Mouse (Mus musculus): Measurements from ENCODE around the gene Grin2c.

The Grin2c gene

DNA sequence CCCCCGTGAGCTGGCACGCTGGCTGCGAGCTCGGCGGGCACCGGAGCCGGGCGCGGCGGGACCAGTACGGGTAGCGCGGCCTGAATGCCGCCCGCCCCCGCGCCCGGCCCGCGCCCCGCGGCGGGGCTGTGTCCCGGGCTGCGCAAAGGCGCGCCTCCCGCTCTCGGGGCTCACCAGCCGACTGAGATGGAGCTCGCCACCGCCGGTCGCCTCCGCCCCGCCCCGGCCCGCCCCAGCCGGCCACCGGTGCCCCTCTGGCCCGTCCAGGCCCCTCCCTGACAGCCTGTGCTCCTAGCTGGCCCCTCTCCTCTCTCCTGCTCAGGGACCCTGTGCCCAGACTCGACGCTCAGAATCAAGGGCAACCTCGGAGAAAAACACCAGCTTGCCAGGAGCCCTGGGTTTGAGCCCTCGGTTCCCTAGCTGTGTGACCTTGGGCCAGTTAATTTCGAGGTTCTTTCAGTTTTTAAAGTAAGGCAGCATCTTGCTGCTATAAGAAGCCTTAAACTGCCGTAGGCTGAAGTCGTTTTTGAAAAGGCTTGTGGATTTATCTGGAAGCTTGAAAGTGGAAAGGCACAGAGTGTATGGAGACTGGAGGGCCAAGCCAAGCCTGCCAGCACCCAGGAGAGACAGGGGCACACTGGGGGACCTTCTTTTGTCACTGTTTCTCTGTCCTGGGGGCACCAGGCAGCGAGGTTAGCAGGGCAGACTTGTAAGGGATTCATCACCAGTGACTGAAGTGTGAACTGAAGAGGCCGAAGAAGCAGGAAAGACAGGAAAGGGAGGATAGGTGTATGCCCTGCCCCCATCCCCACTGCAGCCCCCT lies at the start of gene Grin2c:
TSS of gene Grin2c (minus strand) at position 183 of the 823 bp plus-strand sequence.
- no peak for DNase-seq (ENCODE audit: low spot score in 2 of 2)

DNA sequence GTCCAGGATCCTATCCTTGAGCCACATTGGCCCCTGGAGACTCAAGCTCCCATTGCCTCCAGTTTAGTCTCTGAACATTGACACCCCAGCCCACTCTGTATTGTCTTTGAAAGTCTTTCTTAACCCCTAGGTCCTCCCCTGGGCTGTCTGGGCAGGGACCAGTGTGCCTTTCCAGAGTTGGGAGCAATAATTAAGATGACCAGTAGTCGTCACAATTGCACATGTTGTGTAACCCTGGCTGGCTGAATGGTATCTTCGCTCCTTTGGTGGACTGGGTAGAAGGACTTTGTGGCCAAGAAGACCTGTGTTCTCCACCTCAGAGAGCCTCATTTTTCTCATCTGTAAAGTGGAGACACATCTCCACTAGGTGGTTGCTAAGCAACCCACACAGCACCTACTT lies 47.2 kb upstream of the Grin2c start:
- no peak for DNase-seq (ENCODE audit: low spot score in 2 of 2)

- no peak for DNase-seq (ENCODE audit: low spot score in 2 of 2)
Observed at GRCm38 (mm10) chr11:115308781-115309180, 41.7 kb upstream of the Grin2c start.

DNA sequence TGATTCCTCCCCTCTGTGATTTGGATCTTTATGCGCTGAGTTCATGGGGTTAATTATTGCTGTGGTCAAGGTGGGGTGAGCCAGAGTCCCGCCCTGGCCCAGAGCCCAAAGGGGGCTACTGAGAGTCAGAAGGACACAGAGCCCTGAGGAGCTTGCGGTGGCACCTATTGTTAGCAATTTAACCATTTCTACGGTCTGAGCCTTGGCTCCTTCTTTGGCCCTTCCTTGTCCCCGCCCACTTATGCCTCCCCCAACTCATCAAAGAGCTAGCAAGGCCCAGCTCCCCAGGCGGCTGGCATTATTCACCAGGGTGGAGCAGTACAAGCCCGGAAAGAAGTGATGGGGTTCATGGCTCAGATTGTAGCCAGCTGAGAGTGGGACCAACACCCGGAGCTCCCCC lies 39.8 kb upstream of the Grin2c start, which contains the start of gene Otop2:
TSS of gene Otop2 (plus strand) at position 301 of the 400 bp plus-strand sequence.
- no peak for DNase-seq (ENCODE audit: low spot score in 2 of 2)

- DNase-seq (ENCODE audit: low spot score in 2 of 2) = no peak
Observed at GRCm38 (mm10) chr11:115303167-115303566, 36.1 kb upstream of the Grin2c start.

GRCm38 (mm10) chr11:115301351-115301750 lies 34.3 kb upstream of the Grin2c start:
- DNase-seq (ENCODE audit: low spot score in 2 of 2) = no peak

DNA sequence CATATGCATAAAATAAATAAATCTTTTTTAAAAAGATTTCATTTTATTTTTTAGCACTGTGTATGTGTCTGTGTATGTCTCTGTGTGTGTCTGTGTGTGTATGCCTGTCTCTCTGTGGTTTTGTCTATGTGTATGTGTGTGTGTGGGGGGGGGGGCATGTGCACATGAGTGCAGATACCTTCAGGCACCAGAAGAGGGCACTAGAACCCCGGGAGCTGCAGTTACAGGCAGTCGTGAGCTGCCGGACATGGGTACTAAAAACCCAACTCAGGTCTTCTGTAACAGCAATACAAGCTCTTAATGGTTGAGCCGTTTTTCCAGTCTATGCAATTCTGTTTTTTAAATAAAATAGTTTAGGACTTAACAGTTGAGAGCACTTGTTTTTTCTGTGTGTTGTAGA lies 33.7 kb upstream of the Grin2c start:
- no peak for DNase-seq (ENCODE audit: low spot score in 2 of 2)

- DNase-seq (ENCODE audit: low spot score in 2 of 2) = no peak
Observed at GRCm38 (mm10) chr11:115298160-115298559, 31.1 kb upstream of the Grin2c start.

- no peak for DNase-seq (ENCODE audit: low spot score in 2 of 2)
Observed at GRCm38 (mm10) chr11:115297214-115297826, 30.3 kb upstream of the Grin2c start, which contains the start of gene Fads6. Gene Fads6, minus strand, starts transcription at chr11:115297663.

DNA sequence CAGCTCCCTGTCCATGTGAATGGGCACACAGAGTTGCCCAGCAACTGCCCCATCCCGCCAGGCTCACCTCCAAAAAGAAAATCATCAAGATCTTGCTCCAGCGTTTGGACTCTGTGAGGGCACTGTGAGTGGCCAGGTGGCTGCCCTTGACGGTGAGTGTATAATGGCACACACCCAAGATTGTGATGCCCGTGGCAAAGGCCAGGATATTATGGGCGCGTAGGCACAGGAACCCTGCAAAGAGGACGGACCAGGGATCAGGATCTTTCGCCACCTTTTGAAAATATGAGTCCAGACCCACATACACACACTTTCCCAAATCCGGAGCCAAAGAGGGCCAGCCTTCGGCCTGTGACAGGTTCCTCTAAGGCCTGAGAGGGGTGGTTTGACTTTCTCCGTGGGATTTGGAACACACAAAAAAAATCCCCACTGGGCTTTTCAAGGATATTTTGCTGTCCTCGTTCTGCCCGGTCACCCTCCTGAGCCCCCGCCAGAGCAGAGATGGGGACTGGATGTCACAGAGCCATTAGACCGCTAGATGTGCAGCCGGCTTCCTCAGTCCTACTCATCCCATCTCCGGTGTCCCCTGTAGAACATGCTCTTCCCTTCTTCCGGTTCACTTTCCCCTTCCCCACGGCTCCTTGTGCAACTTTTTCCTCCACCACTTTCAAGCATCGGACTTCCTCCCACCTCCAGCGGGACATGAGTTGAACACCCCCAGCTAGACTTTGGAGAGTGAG lies 29.6 kb upstream of the Grin2c start:
- no peak for DNase-seq (ENCODE audit: low spot score in 2 of 2)

DNA sequence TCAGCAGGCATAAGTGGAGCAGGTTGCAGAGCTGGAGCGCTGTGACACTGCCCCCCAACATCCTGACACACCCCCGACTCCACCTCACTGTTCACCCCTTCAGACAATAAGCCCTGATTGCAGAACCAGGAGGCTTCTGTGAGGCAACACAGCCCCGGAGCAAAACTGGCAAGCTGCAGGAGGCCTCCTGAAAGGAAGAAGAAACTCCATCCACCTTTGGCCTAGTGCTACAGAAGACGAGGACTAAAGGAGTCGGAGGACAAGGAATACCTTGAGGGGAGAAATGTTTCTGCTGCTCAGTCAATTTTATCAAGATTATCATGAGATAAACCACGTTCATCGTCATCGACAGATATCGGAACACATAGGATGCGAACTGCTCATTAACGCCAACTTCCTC lies 28.9 kb upstream of the Grin2c start:
- DNase-seq (ENCODE audit: low spot score in 2 of 2) = no peak

- no peak for DNase-seq (ENCODE audit: low spot score in 2 of 2)
Observed at GRCm38 (mm10) chr11:115292631-115293375, 25.8 kb upstream of the Grin2c start.

DNA sequence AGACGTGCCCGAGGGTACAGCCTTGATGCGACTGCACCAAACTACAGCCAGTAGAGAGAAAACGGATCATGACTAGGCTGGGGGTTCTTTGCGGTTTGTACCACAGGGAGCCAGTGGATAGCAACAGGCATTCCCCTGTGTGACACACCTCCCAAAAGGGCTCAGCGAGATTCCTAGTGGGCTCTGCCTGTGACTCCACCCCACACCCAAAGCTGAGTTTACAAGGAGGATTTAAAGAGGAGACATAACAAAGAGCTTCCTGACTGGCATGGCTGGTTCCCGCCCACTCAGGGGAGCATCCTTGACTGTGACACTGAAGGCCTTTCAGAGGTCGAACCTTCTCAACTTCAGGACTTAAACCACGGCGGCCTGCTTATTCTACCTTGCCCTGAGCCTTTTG lies 24.5 kb upstream of the Grin2c start:
- no peak for DNase-seq (ENCODE audit: low spot score in 2 of 2)

- no peak for DNase-seq (ENCODE audit: low spot score in 2 of 2)
Observed at GRCm38 (mm10) chr11:115290919-115291318, 23.9 kb upstream of the Grin2c start.

- no peak for DNase-seq (ENCODE audit: low spot score in 2 of 2)
Observed at GRCm38 (mm10) chr11:115290314-115290713, 23.3 kb upstream of the Grin2c start.

DNA sequence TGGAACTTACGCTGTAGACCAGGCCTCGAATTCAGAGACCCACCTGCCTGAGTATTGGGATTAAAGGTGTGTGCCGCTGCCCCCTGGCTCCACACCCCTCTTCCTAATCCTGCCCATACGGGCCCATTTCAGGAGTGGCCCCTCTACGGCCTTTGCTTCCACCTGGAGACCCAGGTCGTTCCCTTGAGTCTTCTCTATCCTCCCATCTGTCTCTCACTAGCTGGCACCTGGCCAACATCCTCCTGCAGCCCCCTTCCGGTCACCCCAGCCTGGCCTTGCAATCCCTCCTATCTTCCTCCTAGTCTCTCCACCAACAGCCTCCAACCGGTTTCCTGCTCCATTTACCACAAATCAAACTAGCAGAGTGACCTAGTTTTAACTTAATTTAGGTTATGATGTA lies 22.8 kb upstream of the Grin2c start:
- DNase-seq (ENCODE audit: low spot score in 2 of 2) = no peak

DNA sequence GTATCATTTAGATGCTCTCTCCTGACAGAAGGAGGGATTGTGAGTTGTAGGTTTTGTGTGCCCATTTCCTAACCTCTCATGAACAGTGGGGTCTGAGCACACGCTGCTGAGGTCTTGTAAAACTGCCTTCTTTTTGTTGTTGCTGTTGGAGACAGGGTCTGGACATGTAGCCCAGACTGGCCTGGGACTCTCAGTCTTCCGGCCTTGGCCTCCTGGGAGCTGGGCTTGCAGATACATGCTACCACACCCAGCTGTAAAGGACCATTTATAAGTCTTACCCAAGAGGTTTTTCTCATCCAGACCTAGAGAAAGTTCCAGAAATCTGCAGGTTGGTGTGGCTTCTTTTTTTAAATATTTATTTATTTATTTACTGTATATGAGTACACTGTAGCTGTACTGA lies 21.3 kb upstream of the Grin2c start:
- DNase-seq (ENCODE audit: low spot score in 2 of 2) = no peak

- DNase-seq (ENCODE audit: low spot score in 2 of 2) = no peak
Observed at GRCm38 (mm10) chr11:115287386-115287785, 20.3 kb upstream of the Grin2c start.

DNA sequence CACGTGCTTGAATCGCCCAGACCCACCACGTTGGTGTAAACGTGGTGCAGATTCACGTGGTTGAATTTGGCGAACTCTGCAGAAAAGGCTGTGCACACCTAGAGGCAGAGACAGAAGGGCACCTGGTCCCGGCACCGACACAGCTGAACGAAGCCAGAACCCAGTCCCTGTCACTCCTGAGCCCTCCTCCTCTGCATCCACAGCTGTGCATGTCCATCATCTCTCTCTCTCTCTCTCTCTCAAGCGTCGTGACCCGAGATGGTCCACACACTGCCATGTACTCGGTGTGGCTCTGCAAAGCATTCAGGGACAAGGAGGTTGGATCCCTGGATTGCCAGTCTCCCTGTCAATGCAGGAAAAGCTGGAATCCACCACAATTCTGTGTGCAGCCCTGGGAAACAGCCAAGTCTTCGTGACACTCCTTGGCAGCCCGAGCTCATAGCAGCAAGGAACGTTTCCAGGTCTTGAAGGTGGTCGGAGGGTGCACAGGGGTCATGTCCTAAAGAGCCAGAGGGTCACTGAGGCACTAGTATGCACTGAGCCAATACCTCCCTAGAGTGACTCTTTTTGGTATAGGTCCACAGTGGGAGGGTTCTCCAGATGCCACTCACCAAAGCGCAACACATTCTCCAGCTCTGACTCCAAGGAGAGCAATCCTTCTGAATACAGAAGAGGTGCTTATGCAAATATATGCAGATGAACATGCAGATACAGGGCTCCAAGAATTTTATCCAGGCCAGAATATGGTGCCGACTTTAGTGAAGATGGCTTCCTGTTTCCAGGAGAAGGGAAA lies 19.4 kb upstream of the Grin2c start:
- no peak for DNase-seq (ENCODE audit: low spot score in 2 of 2)

GRCm38 (mm10) chr11:115285282-115285681 lies 18.2 kb upstream of the Grin2c start:
- no peak for DNase-seq (ENCODE audit: low spot score in 2 of 2)
